Mouse (Mus musculus): ENCODE data around the gene Rnf150. TPM values are rescaled to one million over a fixed set of nuclear protein-coding genes. Genes with fewer than 3 reads are reported as not detected.

Rnf150 gene
- polyA plus RNA-seq, 1 experiment: 1.7 TPM

DNA sequence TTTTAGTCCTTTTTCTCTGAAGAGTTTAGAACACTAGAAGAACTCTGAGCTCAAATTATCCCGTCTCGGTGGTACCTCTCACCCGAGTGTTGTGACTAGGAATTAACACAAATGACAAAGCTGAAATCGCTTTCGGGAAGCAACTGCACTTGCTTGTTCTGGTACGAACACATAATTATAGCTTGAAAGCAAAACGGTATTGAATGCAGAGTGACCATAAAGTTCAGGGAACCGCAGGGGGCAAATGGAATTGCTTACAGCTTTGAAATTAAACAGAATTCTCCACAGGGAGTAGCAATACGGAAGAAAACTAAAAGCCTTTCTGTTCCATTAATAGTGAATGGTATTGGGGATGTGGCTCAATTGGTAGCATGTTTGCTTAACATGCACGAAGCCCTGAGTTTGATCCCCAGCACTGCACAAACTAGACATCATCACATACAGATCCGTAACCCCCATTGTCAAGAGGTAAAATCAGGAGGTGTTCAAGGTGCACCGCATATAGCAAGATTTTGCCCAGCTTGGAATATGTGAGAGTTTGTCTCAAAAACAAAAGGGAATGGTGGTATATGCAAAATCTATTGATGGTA lies 38.5 kb downstream of the Rnf150 start:
- Histone ChIP-seq H3K27ac (ENCODE audit: insufficient read depth, low read length) (no peak overlapping the region), H3K36me3 (ENCODE audit: control insufficient read depth, insufficient read depth, low read length) (no peaks in the 10 kb centered on the region), H3K4me3 (ENCODE audit: extremely low read depth, insufficient read depth, insufficient read length) (no peak overlapping the region), H3K4me1 (ENCODE audit: control insufficient read depth, insufficient read depth, insufficient read length) (no peaks in the 10 kb centered on the region), H3K27me3 (ENCODE audit: control insufficient read depth, insufficient read depth, low read length) (no peaks in the 10 kb centered on the region)
- WGBS: 93% methylated on average over 12 of the region's 12 CpGs
- TF ChIP-seq CTCF (IDR thresholded peaks at IDR 0.05; ENCODE audit: extremely low read depth, insufficient read depth, insufficient read length, insufficient replicate concordance): no peak
- no peak for TF ChIP-seq POLR2A (IDR thresholded peaks at IDR 0.05; ENCODE audit: low read depth, low read length)
- DNase-seq (ENCODE audit: low read depth in 1 of 2, low spot score in 2 of 2): no peak

DNA sequence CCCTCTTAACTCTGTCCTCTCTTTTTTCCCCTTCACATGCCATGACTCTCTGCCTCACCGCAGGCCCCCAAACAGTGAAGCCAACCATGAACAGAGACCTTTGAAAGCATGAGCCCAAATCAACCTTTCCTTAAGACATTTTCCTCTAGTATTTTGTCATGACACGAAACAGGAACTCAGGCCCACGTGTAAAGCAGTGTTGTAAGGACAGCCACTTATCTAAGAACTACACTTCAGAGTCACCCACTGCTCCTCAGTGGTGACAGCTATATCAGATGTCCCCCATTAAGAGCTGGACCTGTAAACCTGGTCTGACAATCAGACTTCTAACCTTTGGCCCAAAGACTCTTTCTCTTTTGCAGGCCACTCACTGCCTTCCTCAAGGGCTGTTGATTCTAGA lies 40.3 kb downstream of the Rnf150 start:
- Histone ChIP-seq H3K36me3 (ENCODE audit: control insufficient read depth, insufficient read depth, low read length) (no peaks in the 10 kb centered on the region), H3K27ac (ENCODE audit: insufficient read depth, low read length) (no peak overlapping the region), H3K4me3 (ENCODE audit: extremely low read depth, insufficient read depth, insufficient read length) (no peak overlapping the region), H3K27me3 (ENCODE audit: control insufficient read depth, insufficient read depth, low read length) (no peaks in the 10 kb centered on the region), H3K4me1 (ENCODE audit: control insufficient read depth, insufficient read depth, insufficient read length) (no peaks in the 10 kb centered on the region)
- 58% methylated on average over 3 of the region's 3 CpGs for WGBS
- TF ChIP-seq CTCF (IDR thresholded peaks at IDR 0.05; ENCODE audit: extremely low read depth, insufficient read depth, insufficient read length, insufficient replicate concordance) (no peak), POLR2A (IDR thresholded peaks at IDR 0.05; ENCODE audit: low read depth, low read length) (no peak)
- no peak for DNase-seq (ENCODE audit: low read depth in 1 of 2, low spot score in 2 of 2)

DNA sequence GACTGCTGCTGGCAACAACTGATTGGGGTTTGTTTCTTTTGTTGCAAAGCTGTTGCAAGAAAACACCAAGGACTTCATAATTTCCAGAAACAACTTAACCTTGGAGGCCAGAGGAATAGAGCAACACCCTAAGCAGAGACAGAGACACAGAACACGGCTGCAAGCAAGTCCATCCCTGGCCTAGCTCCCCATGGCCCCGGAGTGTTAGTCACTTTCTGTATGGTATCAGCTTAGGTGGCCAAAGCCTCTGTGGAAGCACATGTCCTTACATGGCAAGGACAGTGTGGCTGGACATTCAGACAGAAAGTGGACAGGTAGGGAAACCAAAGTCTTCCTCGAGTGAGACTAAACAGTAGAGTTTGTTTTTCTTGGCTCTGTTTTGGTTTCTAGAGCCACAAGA lies 44.1 kb downstream of the Rnf150 start:
- 67% methylated on average over 3 of the region's 3 CpGs for WGBS
- H3K27me3 ChIP-seq (ENCODE audit: control insufficient read depth, insufficient read depth, low read length): no peaks in the 10 kb centered on the region
- no peak overlapping the region for H3K27ac ChIP-seq (ENCODE audit: insufficient read depth, low read length)
- no peak for DNase-seq (ENCODE audit: low read depth in 1 of 2, low spot score in 2 of 2)
- no peaks in the 10 kb centered on the region for H3K4me1 ChIP-seq (ENCODE audit: control insufficient read depth, insufficient read depth, insufficient read length)
- H3K4me3 ChIP-seq (ENCODE audit: extremely low read depth, insufficient read depth, insufficient read length): no peak overlapping the region
- no peak for TF ChIP-seq CTCF (IDR thresholded peaks at IDR 0.05; ENCODE audit: extremely low read depth, insufficient read depth, insufficient read length, insufficient replicate concordance)
- no peak for TF ChIP-seq POLR2A (IDR thresholded peaks at IDR 0.05; ENCODE audit: low read depth, low read length)
- H3K36me3 ChIP-seq (ENCODE audit: control insufficient read depth, insufficient read depth, low read length): no peaks in the 10 kb centered on the region

DNA sequence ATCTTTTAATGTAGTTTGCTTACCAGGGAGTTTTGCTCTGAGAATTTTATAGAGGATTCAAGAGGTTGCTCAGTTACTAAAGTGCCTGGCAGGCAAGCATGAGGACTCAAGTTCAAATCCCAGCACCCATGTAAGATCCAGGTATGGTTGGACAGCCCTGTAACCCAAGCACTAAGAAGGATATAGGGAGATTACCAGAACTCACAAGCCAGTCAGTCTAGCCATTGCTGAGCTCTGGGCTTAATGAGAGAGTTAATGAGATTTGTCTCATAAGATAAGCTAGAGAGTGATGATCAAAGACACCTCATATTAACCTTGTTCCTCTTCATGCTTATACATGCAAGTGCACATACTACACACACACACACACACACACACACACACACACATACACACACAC lies 48.3 kb downstream of the Rnf150 start:
- DNase-seq (ENCODE audit: low read depth in 1 of 2, low spot score in 2 of 2): no peak
- TF ChIP-seq POLR2A (IDR thresholded peaks at IDR 0.05; ENCODE audit: low read depth, low read length) (no peak), CTCF (IDR thresholded peaks at IDR 0.05; ENCODE audit: extremely low read depth, insufficient read depth, insufficient read length, insufficient replicate concordance) (no peak)
- Histone ChIP-seq H3K27ac (ENCODE audit: insufficient read depth, low read length) (no peak overlapping the region), H3K4me1 (ENCODE audit: control insufficient read depth, insufficient read depth, insufficient read length) (no peaks in the 10 kb centered on the region), H3K36me3 (ENCODE audit: control insufficient read depth, insufficient read depth, low read length) (no peaks in the 10 kb centered on the region), H3K27me3 (ENCODE audit: control insufficient read depth, insufficient read depth, low read length) (no peaks in the 10 kb centered on the region), H3K4me3 (ENCODE audit: extremely low read depth, insufficient read depth, insufficient read length) (no peak overlapping the region)

DNA sequence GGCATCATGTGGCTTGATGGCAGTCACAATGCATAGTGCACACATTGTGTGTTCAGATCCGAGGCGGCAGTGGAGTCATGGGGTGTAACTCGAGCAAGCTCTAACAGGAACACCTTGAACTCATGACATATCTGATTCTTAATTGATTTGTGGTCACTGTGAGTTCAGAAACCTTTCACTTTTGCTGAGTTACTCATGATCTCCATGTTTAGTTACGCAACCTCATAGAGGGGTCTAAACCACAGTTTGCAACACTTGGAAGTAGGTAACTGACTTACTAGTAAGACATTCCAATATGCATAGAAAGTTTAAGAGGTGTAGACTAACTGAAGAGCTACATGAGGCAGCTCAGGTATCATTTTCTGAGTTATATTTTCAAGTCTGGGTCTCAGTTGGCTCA lies 49.1 kb downstream of the Rnf150 start:
- no peak overlapping the region for H3K4me3 ChIP-seq (ENCODE audit: extremely low read depth, insufficient read depth, insufficient read length)
- no peaks in the 10 kb centered on the region for H3K36me3 ChIP-seq (ENCODE audit: control insufficient read depth, insufficient read depth, low read length)
- H3K4me1 ChIP-seq (ENCODE audit: control insufficient read depth, insufficient read depth, insufficient read length): no peaks in the 10 kb centered on the region
- no peak overlapping the region for H3K27ac ChIP-seq (ENCODE audit: insufficient read depth, low read length)
- TF ChIP-seq POLR2A (IDR thresholded peaks at IDR 0.05; ENCODE audit: low read depth, low read length) (no peak), CTCF (IDR thresholded peaks at IDR 0.05; ENCODE audit: extremely low read depth, insufficient read depth, insufficient read length, insufficient replicate concordance) (no peak)
- no peak for DNase-seq (ENCODE audit: low read depth in 1 of 2, low spot score in 2 of 2)
- WGBS: 84% methylated on average over 4 of the region's 4 CpGs
- H3K27me3 ChIP-seq (ENCODE audit: control insufficient read depth, insufficient read depth, low read length): no peaks in the 10 kb centered on the region

DNA sequence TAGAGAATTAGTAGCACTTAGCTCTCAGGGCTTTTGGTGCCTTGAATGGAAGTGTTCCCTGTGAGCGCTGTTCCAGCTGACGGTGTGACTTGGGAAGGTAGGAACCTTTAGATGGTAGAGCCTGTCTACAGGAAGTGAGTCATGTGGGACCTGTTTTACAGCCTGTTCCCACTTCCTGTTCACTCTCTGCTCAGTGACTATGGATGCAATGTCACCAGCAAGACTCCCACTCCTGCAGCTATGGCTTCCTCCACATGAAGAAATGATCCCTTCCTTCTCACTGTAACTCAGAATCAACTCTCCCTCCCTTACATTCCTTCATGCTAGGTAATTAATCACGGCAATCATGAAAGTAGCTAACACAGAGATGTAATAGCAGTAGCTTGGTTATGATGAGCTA lies 51.4 kb downstream of the Rnf150 start:
- Histone ChIP-seq H3K4me3 (ENCODE audit: extremely low read depth, insufficient read depth, insufficient read length) (no peak overlapping the region), H3K4me1 (ENCODE audit: control insufficient read depth, insufficient read depth, insufficient read length) (no peaks in the 10 kb centered on the region), H3K27ac (ENCODE audit: insufficient read depth, low read length) (no peak overlapping the region), H3K27me3 (ENCODE audit: control insufficient read depth, insufficient read depth, low read length) (no peaks in the 10 kb centered on the region), H3K36me3 (ENCODE audit: control insufficient read depth, insufficient read depth, low read length) (no peaks in the 10 kb centered on the region)
- TF ChIP-seq POLR2A (IDR thresholded peaks at IDR 0.05; ENCODE audit: low read depth, low read length): no peak
- no peak for TF ChIP-seq CTCF (IDR thresholded peaks at IDR 0.05; ENCODE audit: extremely low read depth, insufficient read depth, insufficient read length, insufficient replicate concordance)
- WGBS: 77% methylated on average over 3 of the region's 3 CpGs
- DNase-seq (ENCODE audit: low read depth in 1 of 2, low spot score in 2 of 2): no peak

DNA sequence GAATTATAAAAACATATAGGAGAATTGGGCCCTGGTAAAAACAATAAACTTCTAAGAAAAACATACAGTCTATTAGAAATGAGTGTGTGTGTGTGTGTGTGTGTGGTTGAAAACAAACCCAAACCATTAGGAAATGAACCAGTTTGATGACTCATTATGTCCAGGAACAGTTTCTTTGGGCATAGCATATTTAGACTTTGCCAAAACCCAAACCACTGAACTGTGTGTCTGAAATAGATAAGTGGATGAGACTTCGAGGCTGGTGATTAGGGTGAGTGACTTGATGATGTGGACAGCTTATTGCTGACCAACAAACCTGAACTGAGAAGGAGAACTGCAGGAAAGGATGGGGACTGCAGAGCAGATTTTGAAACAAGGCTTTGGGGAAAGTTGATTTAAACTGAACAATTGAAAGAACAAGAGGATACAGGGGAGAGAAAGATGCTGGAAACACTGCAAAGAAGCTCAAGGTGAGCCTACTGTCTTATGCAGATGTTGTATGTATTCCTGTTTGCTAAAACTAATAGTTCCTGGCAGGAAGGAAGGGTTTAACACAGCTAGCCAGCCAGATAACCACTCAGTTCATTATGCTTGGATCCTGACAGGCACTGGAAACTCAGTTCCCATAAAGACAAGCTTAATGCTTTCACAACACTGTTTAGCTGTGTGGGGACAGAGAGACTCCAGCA lies 53.8 kb downstream of the Rnf150 start:
- H3K4me1 ChIP-seq (ENCODE audit: control insufficient read depth, insufficient read depth, insufficient read length): no peaks in the 10 kb centered on the region
- H3K27me3 ChIP-seq (ENCODE audit: control insufficient read depth, insufficient read depth, low read length): no peaks in the 10 kb centered on the region
- TF ChIP-seq POLR2A (IDR thresholded peaks at IDR 0.05; ENCODE audit: low read depth, low read length) (no peak), CTCF (IDR thresholded peaks at IDR 0.05; ENCODE audit: extremely low read depth, insufficient read depth, insufficient read length, insufficient replicate concordance) (no peak)
- no peak overlapping the region for H3K27ac ChIP-seq (ENCODE audit: insufficient read depth, low read length)
- no peak overlapping the region for H3K4me3 ChIP-seq (ENCODE audit: extremely low read depth, insufficient read depth, insufficient read length)
- 10% methylated on average over 1 of the region's 1 CpGs for WGBS
- H3K36me3 ChIP-seq (ENCODE audit: control insufficient read depth, insufficient read depth, low read length): no peaks in the 10 kb centered on the region
- no peak for DNase-seq (ENCODE audit: low read depth in 1 of 2, low spot score in 2 of 2)

Data from spleen, adult 2 months (tissue).